Mouse (Mus musculus): ENCODE measurements around the gene Capn10. TPM values are rescaled to one million over a fixed set of nuclear protein-coding genes. Genes with fewer than 3 reads are reported as not detected.

Gene Capn10
- total RNA-seq, 2 experiments from 2014 or later, result 39.0 to 40.1 TPM

- no peak for DNase-seq (ENCODE audit: extremely low spot score in 1 of 2, low spot score in 2 of 2)
- H3K27ac ChIP-seq, result no peak overlapping the region
- no peak for TF ChIP-seq CTCF (IDR thresholded peaks at IDR 0.05)
- H3K4me3 ChIP-seq, result no peak overlapping the region
- intact Hi-C loops (cut with DNase I), result no loop called here
Observed at GRCm38 (mm10) chr1:92981056-92981845, 47.1 kb downstream of the Capn10 start.

- DNase-seq (ENCODE audit: extremely low spot score in 1 of 2, low spot score in 2 of 2), result no peak
- no peak for TF ChIP-seq CTCF (IDR thresholded peaks at IDR 0.05)
- Histone ChIP-seq H3K4me3 (no peak overlapping the region), H3K27ac (no peak overlapping the region)
- intact Hi-C loops (cut with DNase I), result no loop called here
Observed at GRCm38 (mm10) chr1:92982931-92983605, 48.9 kb downstream of the Capn10 start.

GRCm38 (mm10) chr1:92984999-92985398, 50.8 kb downstream of the Capn10 start:
- no peak for DNase-seq (ENCODE audit: extremely low spot score in 1 of 2, low spot score in 2 of 2)
- H3K27ac ChIP-seq, result no peak overlapping the region
- H3K4me3 ChIP-seq, result no peak overlapping the region
- peak; percentile 11 for TF ChIP-seq CTCF (IDR thresholded peaks at IDR 0.05)
- intact Hi-C loops (cut with DNase I), result no loop called here

- intact Hi-C loops (cut with DNase I), result no loop called here
- no peak overlapping the region for H3K27ac ChIP-seq
- TF ChIP-seq CTCF (IDR thresholded peaks at IDR 0.05), result no peak
- DNase-seq (ENCODE audit: extremely low spot score in 1 of 2, low spot score in 2 of 2), result no peak
- H3K4me3 ChIP-seq, result no peak overlapping the region
Observed at GRCm38 (mm10) chr1:92988894-92989293, 54.7 kb downstream of the Capn10 start.

- no peak for DNase-seq (ENCODE audit: extremely low spot score in 1 of 2, low spot score in 2 of 2)
Observed at GRCm38 (mm10) chr1:92989891-92990290, 55.7 kb downstream of the Capn10 start.

GRCm38 (mm10) chr1:92992214-92992855, 58.2 kb downstream of the Capn10 start:
- no peak for TF ChIP-seq CTCF (IDR thresholded peaks at IDR 0.05)
- intact Hi-C loops (cut with DNase I), result no loop called here
- Histone ChIP-seq H3K27ac (no peak overlapping the region), H3K4me3 (no peak overlapping the region)
- no peak for DNase-seq (ENCODE audit: extremely low spot score in 1 of 2, low spot score in 2 of 2)

More at GRCm38 (mm10) chr1:92989891-92990290, 55.7 kb downstream of the Capn10 start:
- intact Hi-C loops (cut with DNase I), result no loop called here
- Histone ChIP-seq H3K4me3 (no peak overlapping the region), H3K27ac (no peak overlapping the region)
- TF ChIP-seq CTCF (IDR thresholded peaks at IDR 0.05), result no peak

- TF ChIP-seq CTCF (IDR thresholded peaks at IDR 0.05), result no peak
- no peak overlapping the region for H3K4me3 ChIP-seq
- no peak overlapping the region for H3K27ac ChIP-seq
- intact Hi-C loops (cut with DNase I), result no loop called here
- no peak for DNase-seq (ENCODE audit: extremely low spot score in 1 of 2, low spot score in 2 of 2)
Observed at GRCm38 (mm10) chr1:92992880-92993279, 58.7 kb downstream of the Capn10 start.

Other genes with a start within 250 kb of the Capn10 start
- gene Gpc1, start 102.7 kb upstream of the Capn10 start, total RNA-seq (2021), result 10 to 100 TPM; 88.7 to 94.1 TPM
- under 1 TPM; 0.29 to 0.37 TPM for gene Ankmy1, start 31.5 kb upstream of the Capn10 start, total RNA-seq (2021)
- gene Dusp28, start 27.4 kb upstream of the Capn10 start, total RNA-seq (2021), result 10 to 100 TPM; 15.8 to 16.2 TPM
- gene Rnpepl1, start 23.6 kb upstream of the Capn10 start, total RNA-seq (2021), result 10 to 100 TPM; 30.2 to 37.4 TPM
- gene Gpr35, start 16.5 kb downstream of the Capn10 start, total RNA-seq (2021), result 1 to 10 TPM in 1 of 2 experiments, under 1 TPM in 1; 0.16 to 1.1 TPM
- not detected for gene Aqp12, start 72.0 kb downstream of the Capn10 start, total RNA-seq (2021)
- gene Kif1a, start 167.6 kb downstream of the Capn10 start, total RNA-seq (2021), result 100 to 1,000 TPM; 730 to 772 TPM
- not detected for gene Agxt, start 200.9 kb downstream of the Capn10 start, total RNA-seq (2021)
- not detected for gene 2310007B03Rik, start 226.6 kb downstream of the Capn10 start, total RNA-seq (2021)
- gene Crocc2, start 234.3 kb downstream of the Capn10 start, total RNA-seq (2021), result under 1 TPM; 0.07 to 0.12 TPM

Measured in left cerebral cortex, adult 2 months (tissue).